Mouse (Mus musculus): Measurements from ENCODE around the gene Apoa1.

The Apoa1 gene

DNA sequence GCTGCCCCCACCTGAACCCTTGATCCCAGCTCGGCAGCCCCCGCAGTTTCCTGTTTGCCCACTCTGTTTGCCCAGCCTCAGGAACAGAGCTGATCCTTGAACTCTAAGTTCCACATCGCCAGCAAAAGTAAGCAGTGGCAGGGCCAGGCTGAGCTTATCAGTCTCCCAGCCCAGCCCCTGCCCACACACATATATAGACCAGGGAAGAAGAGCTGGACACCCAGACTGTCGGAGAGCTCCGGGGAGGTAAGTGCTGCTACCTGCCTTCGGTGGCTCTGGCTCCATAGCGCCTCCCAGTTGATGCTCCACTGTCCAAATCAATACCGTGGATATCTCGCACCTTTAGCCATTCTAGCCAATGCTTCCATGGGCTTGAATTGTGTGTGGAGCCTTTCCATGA is at the start of gene Apoa1:
Apoa1 (plus strand) TSS at position 90 of the 400 bp plus-strand sequence.
- DNase-seq (ENCODE audit: low read depth, low spot score), result no peak

DNA sequence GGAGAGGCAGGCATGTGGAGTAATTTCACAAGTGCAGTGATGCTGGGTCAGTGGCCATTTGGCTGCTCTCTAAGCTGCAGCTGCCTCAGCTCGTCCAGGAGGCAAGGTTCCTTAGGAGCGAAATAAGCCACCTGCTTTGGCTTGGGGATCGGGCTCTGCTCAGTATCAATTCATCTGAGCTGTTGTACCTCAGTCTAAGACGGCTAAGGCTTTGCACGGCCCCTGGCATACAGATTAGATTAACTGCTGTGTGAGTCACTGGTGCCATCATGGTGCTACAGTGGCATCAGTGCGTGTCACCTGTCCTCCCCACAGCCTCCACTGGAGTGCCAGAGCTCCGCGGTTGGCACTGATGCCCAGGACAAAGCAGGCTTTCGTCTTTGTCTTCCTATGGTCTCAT is 49.8 kb upstream of the Apoa1 start:
- DNase-seq (ENCODE audit: low read depth, low spot score), result no peak

DNA sequence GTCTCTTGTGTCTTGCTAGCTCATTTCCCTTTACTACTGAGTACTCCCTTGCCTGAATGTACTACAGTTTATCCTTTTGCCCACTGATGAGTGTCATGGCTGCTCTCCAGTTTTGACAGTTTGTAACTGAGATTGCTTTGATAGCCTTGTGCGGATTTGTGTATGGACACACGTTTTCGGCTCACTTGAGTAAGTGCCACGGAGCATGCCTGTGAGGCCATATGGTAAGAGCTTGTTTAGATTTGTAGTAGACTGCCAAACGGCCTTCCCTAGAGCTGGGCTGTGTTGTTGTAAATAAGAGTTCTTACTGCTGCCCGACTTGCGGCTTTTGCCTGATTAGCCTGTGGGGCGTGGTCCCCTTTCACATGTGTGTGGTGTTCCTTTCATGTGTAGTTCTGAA is 47.1 kb upstream of the Apoa1 start:
- DNase-seq (ENCODE audit: low read depth, low spot score), result no peak

DNA sequence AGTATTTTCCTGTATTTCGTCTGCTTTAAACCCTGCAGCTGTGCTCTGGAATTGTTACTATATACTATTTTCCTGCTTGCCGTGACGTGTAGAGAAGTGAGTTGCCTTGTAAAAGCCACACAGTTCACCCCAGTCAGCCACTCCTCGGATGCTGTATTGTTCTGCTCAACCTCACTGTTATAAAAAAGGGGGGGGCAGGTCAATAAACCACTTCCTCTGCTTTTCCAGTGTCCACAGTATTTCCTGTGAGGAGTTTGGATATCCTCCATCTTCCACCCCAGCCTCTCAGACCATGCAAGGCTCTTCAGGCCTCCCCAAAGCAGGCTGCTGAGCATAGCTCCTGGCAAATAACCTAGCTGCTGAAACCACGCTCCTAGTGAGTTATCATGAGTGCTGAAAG is 43.8 kb upstream of the Apoa1 start:
- DNase-seq (ENCODE audit: low read depth, low spot score), result no peak

DNA sequence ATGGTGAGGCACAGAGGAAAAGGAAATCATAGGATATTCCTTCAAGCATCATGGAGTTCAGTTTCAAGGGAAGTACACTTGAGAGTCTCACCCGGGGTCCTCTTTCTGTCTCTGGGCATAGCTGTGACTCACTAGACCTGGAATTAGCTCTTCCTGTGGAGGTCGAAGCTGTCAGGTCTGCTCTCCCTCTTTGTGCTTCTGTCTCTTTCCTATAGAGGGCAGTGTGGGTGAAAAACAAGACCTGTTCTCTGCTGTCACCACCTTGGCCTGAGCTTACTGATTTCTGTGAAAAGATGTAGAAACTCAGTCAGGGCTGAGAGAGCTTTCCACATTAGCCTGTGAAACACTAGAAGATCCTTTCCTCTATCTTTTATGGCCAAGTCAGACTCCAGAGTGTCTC is 43.2 kb upstream of the Apoa1 start:
- DNase-seq (ENCODE audit: low read depth, low spot score), result no peak

DNA sequence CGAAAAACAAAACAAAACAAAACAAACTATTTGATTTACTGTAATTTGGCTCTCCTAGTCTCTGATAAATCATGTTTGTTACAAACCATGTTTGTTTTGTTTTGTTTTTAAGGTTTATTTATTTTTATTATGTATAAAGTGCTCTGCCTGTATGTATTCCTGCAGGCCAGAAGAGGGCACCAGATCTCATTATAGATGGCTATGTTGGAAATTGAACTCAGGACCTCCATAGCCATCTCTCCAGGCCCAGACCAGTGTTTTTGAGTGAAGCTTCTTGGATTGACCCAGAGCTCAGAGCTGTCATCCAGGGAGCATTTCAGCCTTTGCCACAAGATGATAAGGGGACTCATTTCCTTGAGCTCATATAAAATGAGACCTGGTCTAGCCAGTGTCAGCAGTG is 42.0 kb upstream of the Apoa1 start:
- no peak for DNase-seq (ENCODE audit: low read depth, low spot score)

DNA sequence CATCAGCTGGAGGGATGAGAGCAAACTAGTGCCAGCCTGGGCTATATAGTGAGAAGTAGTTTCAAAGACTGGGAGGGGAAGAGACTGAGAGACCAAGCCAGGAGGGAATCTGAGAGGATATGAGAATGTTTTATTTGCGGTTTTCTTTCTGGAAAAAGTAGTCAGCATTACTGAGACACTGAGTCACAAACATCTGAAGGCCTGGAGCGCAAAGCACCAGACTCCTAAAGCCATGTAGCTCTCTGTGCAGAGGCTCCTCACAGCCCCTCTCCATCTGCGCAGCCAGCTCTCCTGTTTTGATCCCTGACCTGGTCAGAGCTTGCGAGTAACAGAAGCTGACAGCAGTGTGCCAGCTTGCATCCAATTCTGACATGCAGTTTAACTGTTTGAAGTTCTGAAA is 40.0 kb upstream of the Apoa1 start:
- no peak for DNase-seq (ENCODE audit: low read depth, low spot score)

DNA sequence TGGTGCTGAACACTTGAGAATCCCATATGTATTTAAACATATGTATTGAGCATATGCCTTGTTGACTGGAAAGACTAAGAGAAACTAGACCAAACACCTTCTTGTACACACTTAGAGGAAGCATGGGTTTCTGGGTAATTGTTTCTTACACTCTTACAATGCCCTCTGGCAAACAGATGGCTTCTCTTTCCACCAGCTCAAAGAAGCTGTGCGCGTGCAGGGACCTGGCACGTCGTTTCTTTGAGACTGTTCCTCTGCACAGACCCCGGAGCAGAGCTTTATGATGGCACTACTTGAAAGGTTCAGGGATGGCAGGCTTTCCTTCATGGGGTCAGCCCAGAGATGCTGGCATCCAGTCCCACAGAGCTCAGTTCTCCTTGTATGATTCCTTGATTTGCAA is 39.4 kb upstream of the Apoa1 start:
- DNase-seq (ENCODE audit: low read depth, low spot score), result no peak

DNA sequence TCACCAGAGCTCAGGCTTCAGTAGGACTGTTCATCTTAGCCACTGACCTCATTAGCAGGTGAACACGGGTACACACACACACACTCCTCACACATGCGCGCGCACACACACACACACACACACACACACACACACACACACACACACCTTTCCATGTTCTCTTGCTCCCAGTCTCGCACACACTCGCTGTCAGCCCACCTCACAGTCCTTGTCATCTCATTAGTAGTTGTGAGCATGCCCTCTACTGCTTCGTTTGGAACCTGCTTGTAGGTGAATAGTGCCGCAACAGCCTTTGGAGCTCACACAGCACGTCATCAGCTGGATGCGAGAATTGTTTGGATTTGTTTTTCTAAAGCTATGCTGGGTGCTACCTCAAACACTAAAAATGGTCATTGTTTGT is 39.0 kb upstream of the Apoa1 start:
- no peak for DNase-seq (ENCODE audit: low read depth, low spot score)

DNA sequence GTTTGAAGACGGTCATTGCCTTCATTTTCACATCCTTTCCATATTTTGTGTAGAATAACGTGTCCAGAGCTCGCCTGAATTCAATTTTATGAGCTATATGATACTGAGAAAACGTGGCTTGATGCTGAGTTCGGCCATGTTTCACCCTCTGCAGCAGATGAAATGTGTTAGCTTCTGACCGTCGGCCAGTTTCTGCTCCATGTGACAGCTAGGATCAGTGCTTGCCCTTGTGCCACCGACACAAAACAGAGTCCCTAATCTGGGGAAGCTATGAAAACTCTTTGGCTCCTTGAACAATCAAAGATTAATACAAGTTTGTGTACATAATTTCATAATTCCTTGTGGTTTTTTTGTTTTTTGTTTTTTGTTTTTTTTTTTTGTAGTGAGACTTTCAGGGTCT is 37.1 kb upstream of the Apoa1 start:
- DNase-seq (ENCODE audit: low read depth, low spot score), result no peak

DNA sequence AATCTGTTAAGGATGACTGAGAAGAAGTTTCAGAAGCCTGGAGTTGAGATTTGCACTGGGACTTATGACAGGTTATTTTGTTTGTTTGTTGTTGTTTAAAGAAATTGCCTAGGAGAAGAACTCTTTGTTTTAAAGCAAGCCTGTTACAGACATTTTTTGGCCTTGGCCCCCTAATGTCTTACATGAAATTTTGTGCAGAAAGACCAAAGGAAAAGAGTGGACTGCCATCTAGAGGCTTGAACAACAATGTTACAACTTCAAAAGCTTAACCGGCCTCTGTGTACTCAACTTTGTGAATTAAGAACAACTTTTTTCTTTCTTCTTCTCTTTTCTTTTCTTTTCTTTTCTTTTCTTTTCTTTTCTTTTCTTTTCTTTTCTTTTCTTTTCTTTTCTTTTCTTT is 36.7 kb upstream of the Apoa1 start:
- DNase-seq (ENCODE audit: low read depth, low spot score), result peak; percentile 36

DNA sequence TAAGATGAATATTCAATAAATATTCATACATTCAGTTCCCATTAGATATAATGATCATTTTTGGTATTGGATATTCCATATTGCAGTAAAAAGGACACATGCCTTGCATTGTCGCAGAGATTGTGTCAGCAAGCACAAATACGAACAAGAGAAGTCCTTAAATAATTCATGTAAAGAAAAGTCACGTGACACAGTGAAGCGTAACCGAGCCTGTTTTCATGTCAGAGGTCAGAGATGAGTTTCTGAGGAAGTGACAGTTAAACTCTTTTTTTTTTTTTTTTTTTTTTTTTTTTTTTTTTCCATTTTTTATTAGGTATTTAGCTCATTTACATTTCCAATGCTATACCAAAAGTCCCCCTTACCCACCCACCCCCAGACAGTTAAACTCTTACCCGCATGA is 35.7 kb upstream of the Apoa1 start:
- no peak for DNase-seq (ENCODE audit: low read depth, low spot score)

DNA sequence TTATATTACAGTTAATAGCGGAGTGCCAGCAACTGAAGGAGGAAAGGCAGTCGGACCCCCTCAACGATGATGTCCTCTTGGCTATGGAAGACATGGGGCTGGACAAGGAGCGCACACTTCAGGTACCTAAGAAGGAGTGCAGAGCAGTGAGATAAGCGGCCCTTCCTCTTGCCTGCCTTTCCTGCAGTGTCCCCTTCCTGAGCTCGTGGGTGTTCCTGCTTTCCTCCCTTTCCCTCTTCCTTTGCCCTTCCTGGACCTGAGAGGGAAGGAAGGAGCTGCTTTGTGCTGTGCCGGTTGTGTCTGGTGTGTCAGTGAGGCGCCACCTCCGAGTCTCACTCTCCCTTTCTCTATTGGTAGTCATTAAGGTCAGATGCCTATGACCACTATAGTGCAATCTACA is 33.6 kb upstream of the Apoa1 start:
- DNase-seq (ENCODE audit: low read depth, low spot score), result no peak

DNA sequence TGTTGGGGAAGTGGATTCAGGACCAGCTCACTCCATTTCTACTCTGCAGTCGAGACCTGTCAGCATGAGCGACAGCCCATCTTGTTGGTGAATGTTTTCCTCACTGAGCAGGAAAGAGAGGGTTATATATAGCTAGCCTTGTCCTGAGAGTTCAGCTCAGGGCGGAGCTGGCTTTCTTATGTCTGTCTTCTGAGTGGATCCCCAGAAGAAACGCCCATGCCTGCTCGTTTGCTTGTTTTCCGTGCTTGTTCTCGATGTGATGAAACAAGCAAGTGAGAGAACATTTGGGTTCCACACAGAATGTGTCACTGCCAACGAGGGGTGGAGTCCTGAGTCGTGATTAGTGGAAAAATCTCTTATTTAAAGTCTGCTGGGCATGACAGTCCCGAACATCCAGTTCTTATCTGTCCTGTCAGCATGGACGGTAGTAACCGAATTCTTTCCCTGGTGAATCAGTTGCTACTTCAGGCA is 31.6 kb upstream of the Apoa1 start:
- DNase-seq (ENCODE audit: low read depth, low spot score), result no peak

DNA sequence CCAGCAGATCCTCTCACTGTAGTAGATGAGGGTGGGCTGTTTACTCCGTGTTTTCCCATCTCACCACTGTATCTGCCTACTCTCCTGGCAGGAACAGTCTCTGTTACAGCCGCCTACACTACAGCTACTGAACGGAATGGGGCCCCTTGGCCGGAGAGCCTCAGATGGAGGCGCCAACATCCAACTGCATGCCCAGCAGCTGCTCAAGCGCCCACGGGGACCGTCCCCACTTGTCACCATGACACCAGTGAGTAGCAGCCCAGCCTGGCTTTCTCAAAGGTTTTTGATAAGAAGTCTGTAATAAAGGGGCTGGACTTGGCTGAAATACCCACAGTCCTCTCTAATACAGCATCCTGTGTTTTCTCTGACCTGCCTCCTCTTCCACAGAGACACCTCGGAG is 29.9 kb upstream of the Apoa1 start:
- no peak for DNase-seq (ENCODE audit: low read depth, low spot score)

DNA sequence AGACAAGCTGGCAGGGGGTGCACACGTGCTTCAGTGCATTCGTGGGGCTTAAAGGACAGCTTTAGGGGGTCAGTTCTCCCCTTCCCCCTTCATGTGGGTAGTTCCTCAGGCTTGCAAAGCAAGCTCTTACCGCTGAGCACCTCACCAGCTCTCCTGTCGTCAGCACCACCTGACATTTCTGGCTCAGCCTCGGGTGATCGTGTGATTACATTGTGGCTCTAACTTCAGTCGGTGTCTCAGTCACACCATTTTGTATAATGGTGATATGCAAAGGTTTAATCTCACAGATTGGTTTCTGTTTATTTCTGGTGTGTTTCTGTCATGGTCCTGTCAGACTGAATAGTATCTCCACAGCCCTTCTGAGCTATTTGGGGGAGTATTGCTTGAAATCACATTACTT is 29.4 kb upstream of the Apoa1 start:
- no peak for DNase-seq (ENCODE audit: low read depth, low spot score)

DNA sequence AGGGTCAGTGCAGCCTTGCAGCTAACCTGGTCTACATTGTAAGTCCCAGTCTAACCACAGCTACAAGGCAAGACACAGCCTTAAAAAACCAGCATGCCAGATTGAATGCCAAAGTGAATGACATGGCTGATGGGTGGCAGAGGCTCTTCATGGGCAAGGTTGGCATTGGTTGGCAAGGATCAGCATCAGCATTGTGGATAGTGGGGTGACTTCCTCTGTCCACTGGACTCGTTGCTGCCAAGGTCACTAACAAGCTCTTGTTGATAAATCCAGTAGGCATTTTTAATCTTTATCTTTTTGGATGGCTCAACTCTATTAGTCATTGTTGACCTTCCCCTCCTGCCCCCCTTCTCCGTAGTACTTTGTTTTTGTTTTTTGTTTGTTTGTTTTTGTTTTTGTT is 28.8 kb upstream of the Apoa1 start:
- no peak for DNase-seq (ENCODE audit: low read depth, low spot score)

DNA sequence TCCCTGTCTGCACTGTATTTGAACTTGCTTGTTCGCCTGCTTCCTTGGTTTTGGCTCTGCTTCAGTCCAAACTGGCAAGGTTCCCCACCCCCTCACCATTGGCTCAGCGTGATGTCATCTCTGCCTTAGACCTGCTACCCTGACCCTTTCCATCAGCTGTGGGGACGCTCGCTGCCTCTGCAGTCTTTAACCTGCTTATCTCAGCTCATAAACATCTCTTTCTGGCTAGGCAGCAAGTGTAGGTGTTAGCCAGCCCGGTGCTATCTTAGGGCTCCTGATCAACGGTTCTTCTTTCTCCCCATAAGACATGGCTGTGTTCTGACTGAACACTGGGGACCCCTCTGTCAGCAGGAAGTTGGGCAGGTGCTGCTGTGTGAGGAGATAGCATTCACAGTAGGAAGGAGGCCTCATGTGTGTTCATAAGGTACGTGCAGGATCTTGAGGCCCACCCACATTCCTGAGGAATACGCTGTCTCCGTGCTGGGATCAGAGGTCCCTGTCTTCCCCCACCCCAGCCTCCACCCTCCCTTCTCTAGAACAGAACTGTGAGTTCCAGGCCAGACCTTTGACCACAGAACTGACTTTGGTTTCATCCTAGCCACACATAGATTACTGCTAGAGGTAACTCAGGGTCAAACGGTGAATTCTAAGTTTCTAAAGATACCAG is 21.4 kb upstream of the Apoa1 start:
- no peak for DNase-seq (ENCODE audit: low read depth, low spot score)

DNA sequence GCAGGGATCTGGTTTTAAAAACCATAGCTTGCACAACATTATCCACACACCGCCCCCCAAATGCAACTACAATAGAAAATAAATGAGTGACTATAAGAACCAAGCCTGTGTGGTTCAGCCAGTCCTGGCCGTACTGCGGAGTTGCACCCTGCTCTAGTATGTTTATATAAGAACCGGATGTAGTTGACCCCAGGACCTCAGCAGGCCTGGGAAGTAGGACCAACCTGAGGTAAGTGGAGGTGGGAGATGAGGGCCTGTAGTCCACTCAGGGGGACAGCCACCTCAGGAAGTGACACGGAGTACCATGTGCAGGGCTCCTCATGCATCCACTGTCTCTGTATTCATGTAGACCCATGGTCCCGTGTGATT is 20.9 kb upstream of the Apoa1 start:
- no peak for DNase-seq (ENCODE audit: low read depth, low spot score)

DNA sequence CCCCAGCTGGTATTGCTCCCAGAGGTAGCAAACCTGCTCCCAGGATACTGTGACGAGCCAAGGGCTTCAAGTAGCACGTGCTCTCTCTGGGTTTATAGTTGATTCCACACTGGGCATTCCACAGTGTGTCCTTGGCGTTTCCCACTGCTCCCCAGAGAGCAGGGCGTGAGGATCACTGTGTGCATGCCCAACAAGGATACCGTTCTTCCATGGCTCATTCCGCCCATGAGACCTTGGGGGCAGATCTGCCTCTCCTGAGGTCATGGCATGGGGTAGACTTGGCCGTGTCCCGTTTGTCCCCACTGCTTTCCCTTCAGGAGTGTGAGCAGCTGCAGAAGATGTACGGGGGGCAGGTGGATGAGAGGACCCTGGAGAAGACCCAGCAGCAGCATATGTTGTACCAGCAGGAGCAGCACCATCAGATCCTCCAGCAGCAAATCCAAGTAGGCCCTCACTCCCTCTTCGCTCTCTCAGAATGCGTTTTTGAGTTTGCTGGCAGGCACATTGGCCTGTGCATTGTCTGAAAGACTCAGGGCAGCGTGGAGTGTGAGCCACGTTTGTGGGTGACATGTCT is 19.9 kb upstream of the Apoa1 start:
- DNase-seq (ENCODE audit: low read depth, low spot score), result no peak

DNA sequence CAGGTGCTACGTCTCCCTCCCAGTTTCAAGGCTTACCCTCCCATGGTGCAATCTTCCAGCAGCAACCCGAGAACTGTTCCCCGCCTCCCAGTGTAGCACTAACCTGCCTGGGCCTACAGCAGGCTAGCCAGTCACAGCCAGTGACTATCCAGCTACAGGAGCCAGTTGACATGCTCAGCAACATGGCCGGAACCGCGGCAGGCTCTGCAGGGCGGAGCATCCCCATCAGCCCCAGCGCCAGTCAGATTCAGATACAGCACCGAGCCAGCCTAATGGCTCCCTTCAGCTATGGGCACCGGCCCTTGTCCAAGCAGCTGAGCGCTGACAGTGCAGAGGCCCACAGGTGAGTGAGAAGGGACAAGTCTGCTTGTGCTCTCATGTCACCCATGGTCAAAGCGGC is 17.9 kb upstream of the Apoa1 start:
- no peak for DNase-seq (ENCODE audit: low read depth, low spot score)

DNA sequence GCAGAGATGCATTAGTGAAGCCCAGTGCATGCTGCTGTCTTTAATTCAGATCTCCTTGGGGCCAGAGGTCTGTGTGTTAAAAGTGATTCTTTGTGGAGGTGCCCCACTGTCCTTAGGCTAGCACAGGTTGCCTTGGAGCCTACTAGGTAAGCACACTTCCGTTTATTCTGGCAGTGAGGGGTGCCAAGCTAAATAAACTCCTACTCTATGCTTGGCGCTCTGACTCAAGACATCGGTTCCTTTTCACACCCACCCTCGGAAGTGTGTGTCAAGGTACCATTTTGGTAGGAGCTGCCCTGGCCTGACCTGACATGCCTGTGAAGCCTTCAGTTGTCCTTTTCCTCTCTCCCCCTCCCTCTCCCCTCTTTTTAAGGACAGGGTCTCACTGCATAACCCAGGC is 14.1 kb upstream of the Apoa1 start:
- DNase-seq (ENCODE audit: low read depth, low spot score), result no peak

DNA sequence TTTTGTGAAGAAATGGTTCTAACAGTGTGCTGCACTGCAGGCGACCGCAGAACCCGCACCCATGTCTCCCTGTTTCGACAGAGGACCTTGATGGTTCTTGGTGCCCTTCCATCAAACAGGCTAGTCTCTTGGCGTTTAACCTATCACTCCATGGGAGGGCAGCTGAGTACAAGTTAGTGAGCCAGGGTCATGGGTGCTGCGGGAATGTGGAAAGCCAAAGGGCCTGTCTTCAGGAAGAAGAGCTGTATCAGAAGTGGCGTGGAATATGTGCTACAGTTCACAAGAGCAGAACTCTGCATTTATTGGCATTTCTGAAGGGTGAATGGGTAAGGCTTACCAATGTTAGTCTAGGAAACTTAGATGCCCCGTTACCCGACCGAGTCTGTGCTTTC is 13.4 kb upstream of the Apoa1 start:
- DNase-seq (ENCODE audit: low read depth, low spot score), result no peak
